Mouse (Mus musculus): ENCODE results near the gene Git2. TPM values are rescaled to one million over a fixed set of nuclear protein-coding genes. Genes with fewer than 3 reads are reported as not detected.

The Git2 gene
- polyA plus RNA-seq, 1 experiment from 2014 or later: 29.9 TPM

DNA sequence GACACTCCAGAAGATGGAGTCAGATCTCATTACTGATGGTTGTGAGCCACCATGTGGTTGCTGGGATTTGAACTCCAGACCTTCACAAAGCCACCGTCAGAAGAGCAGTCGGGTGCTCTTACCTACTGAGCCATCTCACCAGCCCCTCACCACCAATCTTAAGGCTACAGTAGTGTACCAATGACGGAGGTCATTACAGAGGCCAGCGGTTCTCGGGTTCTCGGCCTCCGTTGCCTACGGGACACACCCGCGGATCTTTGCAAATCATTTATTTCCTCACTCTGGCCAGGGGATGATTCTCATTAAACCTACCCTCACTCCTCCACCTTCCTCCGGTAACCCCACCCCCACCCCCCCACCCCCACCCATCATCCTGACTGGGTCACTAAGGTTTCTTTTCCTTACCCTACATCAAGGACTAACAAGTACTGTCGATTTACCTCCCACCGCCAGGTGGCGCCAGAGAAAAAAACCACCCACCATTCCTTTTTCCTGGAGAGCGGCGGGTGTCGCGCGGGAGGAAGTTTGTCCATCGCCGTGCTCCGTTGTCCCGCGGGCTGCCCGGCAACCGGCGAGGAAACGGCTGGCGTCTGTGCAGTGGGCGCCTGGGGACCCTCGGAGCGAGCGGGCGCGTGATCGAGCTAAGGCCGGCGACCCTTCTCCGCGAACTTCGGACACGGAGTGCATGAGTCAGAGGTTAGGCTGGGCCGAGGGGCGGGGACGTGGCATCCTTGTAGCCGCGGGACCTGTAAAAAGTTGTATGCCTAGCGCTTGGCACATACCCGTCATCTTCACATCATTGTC, 67.8 kb downstream of the Git2 start, which contains the start of gene Tchp:
Gene Tchp, plus strand, starts transcription at position 496 of the 804 bp plus-strand sequence.
- peaks cover 2% of the 10 kb centered on the region; the same call in 1 of the 2 replicates for H3K36me3 ChIP-seq (ENCODE audit: control insufficient read depth, insufficient read depth, low read length)
- H3K27me3 ChIP-seq (replicated peaks; ENCODE audit: control insufficient read depth, insufficient read depth, low read length): no peaks in the 10 kb centered on the region
- H3K4me1 ChIP-seq (ENCODE audit: control insufficient read depth, insufficient read depth, low read length): peaks cover 5% of the 10 kb centered on the region; the same call in 1 of the 2 replicates
- no peak within 1 kb of the TSS for H3K27ac ChIP-seq (ENCODE audit: low read length)
- 4% methylated on average over 49 of the region's 49 CpGs for WGBS
- peak within 1 kb of the TSS; percentile 75 for H3K4me3 ChIP-seq (ENCODE audit: low read length)
- H3K9me3 ChIP-seq (ENCODE audit: control insufficient read depth, low read length): no peaks in the 10 kb centered on the region
- H3K9ac ChIP-seq (ENCODE audit: low read depth, low read length): peak within 1 kb of the TSS; percentile 76
- H3K4me2 ChIP-seq (ENCODE audit: low read depth, low read length): peak within 1 kb of the TSS; percentile 66
- ATAC-seq: peak; percentile 77

GRCm38 (mm10) chr5:114702403-114703392, 72.6 kb downstream of the Git2 start:
- H3K4me3 ChIP-seq (ENCODE audit: low read length): no peak overlapping the region
- 51% methylated on average over 14 of the region's 14 CpGs for WGBS
- no peaks in the 10 kb centered on the region for H3K27me3 ChIP-seq (replicated peaks; ENCODE audit: control insufficient read depth, insufficient read depth, low read length)
- H3K27ac ChIP-seq (ENCODE audit: low read length): no peak overlapping the region
- no peaks in the 10 kb centered on the region for H3K9me3 ChIP-seq (ENCODE audit: control insufficient read depth, low read length)
- no peaks in the 10 kb centered on the region for H3K36me3 ChIP-seq (ENCODE audit: control insufficient read depth, insufficient read depth, low read length)
- H3K9ac ChIP-seq (ENCODE audit: low read depth, low read length): no peak overlapping the region
- ATAC-seq: peak; percentile 78
- H3K4me2 ChIP-seq (ENCODE audit: low read depth, low read length): no peak overlapping the region
- no peaks in the 10 kb centered on the region for H3K4me1 ChIP-seq (ENCODE audit: control insufficient read depth, insufficient read depth, low read length)

DNA sequence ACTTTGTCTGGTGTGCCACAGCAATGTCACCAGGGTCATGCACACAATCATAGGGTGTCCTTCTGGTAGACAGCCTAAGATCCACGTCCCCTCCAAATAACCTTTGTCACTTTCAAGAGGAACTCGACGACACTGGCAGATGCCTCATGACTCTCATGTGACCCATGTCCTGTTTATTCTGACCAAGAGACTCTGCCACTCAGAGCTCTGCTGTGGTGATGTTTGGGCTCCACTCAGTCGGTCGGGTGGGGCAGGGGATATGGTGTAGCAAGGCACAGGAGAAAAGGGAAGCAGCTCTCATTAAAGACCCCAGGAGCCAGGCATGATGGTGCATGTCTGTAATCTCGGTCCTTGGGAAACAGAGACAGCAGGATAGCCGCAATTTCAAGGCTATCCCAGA, 76.3 kb downstream of the Git2 start:
- H3K9me3 ChIP-seq (ENCODE audit: control insufficient read depth, low read length): no peaks in the 10 kb centered on the region
- no peak for ATAC-seq
- H3K4me2 ChIP-seq (ENCODE audit: low read depth, low read length): no peak overlapping the region
- 41% methylated on average over 7 of the region's 7 CpGs for WGBS
- no peaks in the 10 kb centered on the region for H3K4me1 ChIP-seq (ENCODE audit: control insufficient read depth, insufficient read depth, low read length)
- H3K9ac ChIP-seq (ENCODE audit: low read depth, low read length): no peak overlapping the region
- H3K27me3 ChIP-seq (replicated peaks; ENCODE audit: control insufficient read depth, insufficient read depth, low read length): no peaks in the 10 kb centered on the region
- H3K36me3 ChIP-seq (ENCODE audit: control insufficient read depth, insufficient read depth, low read length): no peaks in the 10 kb centered on the region
- H3K27ac ChIP-seq (ENCODE audit: low read length): no peak overlapping the region
- H3K4me3 ChIP-seq (ENCODE audit: low read length): no peak overlapping the region

GRCm38 (mm10) chr5:114698044-114698746, 77.1 kb downstream of the Git2 start:
- H3K4me1 ChIP-seq (ENCODE audit: control insufficient read depth, insufficient read depth, low read length): no peaks in the 10 kb centered on the region
- no peak overlapping the region for H3K9ac ChIP-seq (ENCODE audit: low read depth, low read length)

GRCm38 (mm10) chr5:114696939-114697338, 78.4 kb downstream of the Git2 start:
- Histone ChIP-seq H3K4me3 (ENCODE audit: low read length) (no peak overlapping the region), H3K36me3 (ENCODE audit: control insufficient read depth, insufficient read depth, low read length) (no peaks in the 10 kb centered on the region), H3K4me2 (ENCODE audit: low read depth, low read length) (no peak overlapping the region), H3K27me3 (replicated peaks; ENCODE audit: control insufficient read depth, insufficient read depth, low read length) (no peaks in the 10 kb centered on the region), H3K27ac (ENCODE audit: low read length) (no peak overlapping the region), H3K4me1 (ENCODE audit: control insufficient read depth, insufficient read depth, low read length) (no peaks in the 10 kb centered on the region), H3K9ac (ENCODE audit: low read depth, low read length) (no peak overlapping the region), H3K9me3 (ENCODE audit: control insufficient read depth, low read length) (no peaks in the 10 kb centered on the region)
- ATAC-seq: no peak
- 81% methylated on average over 17 of the region's 17 CpGs for WGBS

More at GRCm38 (mm10) chr5:114698044-114698746, 77.1 kb downstream of the Git2 start:
- Histone ChIP-seq H3K27me3 (replicated peaks; ENCODE audit: control insufficient read depth, insufficient read depth, low read length) (no peaks in the 10 kb centered on the region), H3K9me3 (ENCODE audit: control insufficient read depth, low read length) (no peaks in the 10 kb centered on the region), H3K36me3 (ENCODE audit: control insufficient read depth, insufficient read depth, low read length) (no peaks in the 10 kb centered on the region), H3K27ac (ENCODE audit: low read length) (no peak overlapping the region), H3K4me2 (ENCODE audit: low read depth, low read length) (no peak overlapping the region), H3K4me3 (ENCODE audit: low read length) (no peak overlapping the region)
- no peak for ATAC-seq
- WGBS: 89% methylated on average over 19 of the region's 19 CpGs

DNA sequence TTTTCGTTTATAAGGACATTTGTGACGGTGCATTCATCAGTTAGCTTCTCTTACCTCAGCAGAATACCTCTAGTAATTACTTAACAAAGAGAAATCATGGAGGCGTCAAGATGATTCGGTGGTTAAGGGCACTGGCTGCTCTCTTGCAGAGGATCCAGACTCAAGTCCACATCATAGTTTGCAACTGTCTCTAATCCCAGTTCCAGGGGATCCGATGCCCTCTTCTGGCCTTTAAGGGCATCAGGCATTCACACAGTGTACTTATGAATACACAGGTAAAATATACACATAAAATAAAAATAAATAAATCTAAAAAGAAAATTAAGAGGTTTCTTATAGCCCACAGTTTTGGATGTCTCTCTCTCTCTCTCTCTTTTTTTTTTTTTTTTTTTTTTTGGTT, 79.5 kb downstream of the Git2 start:
- no peak overlapping the region for H3K4me2 ChIP-seq (ENCODE audit: low read depth, low read length)
- H3K27me3 ChIP-seq (replicated peaks; ENCODE audit: control insufficient read depth, insufficient read depth, low read length): no peaks in the 10 kb centered on the region
- H3K9ac ChIP-seq (ENCODE audit: low read depth, low read length): no peak overlapping the region
- H3K27ac ChIP-seq (ENCODE audit: low read length): no peak overlapping the region
- no peaks in the 10 kb centered on the region for H3K36me3 ChIP-seq (ENCODE audit: control insufficient read depth, insufficient read depth, low read length)
- H3K4me1 ChIP-seq (ENCODE audit: control insufficient read depth, insufficient read depth, low read length): peaks cover 4% of the 10 kb centered on the region
- H3K9me3 ChIP-seq (ENCODE audit: control insufficient read depth, low read length): no peaks in the 10 kb centered on the region
- no peak overlapping the region for H3K4me3 ChIP-seq (ENCODE audit: low read length)
- WGBS: 67% methylated on average over 5 of the region's 5 CpGs
- no peak for ATAC-seq

DNA sequence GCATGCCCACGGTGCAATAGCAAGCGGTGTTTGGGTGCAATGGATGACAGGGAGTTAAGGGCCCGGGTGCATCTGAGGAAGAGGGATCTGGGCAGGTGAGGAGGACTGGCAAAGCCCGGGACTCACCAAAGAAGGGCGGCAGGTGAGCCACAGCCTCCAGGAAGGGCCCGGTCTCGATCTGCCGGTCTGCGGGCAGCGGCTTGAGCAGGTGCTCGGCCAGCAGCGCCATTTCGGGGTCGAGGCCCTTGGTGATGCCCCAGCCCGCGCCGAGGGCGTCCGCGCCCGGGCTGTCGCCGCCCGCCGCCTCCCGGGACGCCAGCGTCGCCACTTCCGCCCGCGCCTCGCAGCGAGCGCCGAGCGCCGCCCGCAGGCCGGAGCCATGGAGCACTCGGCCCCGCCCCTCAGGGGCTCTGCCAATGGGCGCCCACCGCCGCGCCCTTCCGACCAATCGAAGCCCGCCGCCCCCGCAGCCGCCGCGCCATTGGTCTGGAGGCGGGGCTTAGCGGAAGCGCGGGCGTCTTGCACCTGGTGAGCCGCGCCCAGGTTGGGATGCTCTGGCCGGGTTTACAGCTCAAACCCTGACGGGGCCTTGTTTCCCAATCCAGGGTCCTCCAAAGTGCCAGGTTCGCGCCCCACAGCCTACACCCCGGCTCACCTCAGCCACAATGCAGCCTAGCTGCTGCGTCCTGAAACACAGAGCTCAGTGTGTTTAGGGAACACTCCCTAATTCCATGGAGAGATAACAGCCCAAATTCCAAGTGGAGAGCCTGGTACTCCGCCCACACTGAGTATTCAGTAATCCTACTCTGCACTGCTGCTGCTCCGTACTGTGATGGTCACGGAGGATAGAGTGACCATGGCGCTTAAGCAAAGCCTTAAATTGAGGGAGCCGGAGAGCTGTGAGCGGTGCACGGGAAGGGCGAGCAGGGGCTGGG, 84.4 kb downstream of the Git2 start, which contains the start of gene Gltp:
Gene Gltp, minus strand, starts transcription at position 352 of the 935 bp plus-strand sequence.
- peak; percentile 96 for ATAC-seq
- Histone ChIP-seq H3K4me3 (ENCODE audit: low read length) (peak within 1 kb of the TSS; percentile 80), H3K36me3 (ENCODE audit: control insufficient read depth, insufficient read depth, low read length) (no peaks in the 10 kb centered on the region), H3K27ac (ENCODE audit: low read length) (peak within 1 kb of the TSS; percentile 53), H3K4me2 (ENCODE audit: low read depth, low read length) (peak within 1 kb of the TSS; percentile 95), H3K27me3 (replicated peaks; ENCODE audit: control insufficient read depth, insufficient read depth, low read length) (no peaks in the 10 kb centered on the region), H3K9ac (ENCODE audit: low read depth, low read length) (peak within 1 kb of the TSS; percentile 85), H3K4me1 (ENCODE audit: control insufficient read depth, insufficient read depth, low read length) (peaks cover 22% of the 10 kb centered on the region), H3K9me3 (ENCODE audit: control insufficient read depth, low read length) (no peaks in the 10 kb centered on the region)
- WGBS: 6% methylated on average over 56 of the region's 75 CpGs

DNA sequence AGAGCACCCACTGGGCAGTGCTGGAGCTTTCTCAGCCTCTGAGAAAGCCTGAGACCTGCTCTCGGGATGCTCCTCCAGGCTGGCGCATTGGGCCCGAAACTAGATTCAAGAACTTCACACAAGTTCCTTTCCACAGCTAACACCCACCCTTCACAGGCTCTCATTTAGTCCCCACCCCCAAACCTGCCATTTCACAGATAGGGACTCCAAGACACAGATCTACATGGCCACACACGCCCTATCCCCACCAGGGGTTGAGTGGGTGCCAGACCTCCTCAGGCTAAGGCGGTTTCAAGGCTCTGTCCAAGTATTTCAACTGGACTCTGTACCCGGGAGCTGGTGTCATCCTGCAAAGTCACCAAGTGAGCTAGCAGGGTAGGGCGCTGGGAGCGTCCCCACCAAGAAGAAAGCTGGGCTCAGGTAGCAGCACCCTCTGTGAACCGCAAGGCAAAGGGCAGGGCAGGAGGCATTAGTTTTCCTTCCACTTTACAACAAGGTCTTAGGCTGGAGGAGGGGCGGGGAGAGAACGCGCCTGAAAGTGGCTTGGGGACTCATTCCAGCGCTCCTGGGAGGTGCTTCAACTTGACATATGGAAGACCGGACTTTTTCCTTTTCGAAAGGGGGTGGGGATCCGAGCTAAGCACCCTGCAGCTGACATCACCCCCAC, 85.5 kb downstream of the Git2 start:
- Histone ChIP-seq H3K4me2 (ENCODE audit: low read depth, low read length) (peak overlapping the region; percentile 95), H3K4me3 (ENCODE audit: low read length) (peak overlapping the region; percentile 80), H3K36me3 (ENCODE audit: control insufficient read depth, insufficient read depth, low read length) (no peaks in the 10 kb centered on the region), H3K4me1 (ENCODE audit: control insufficient read depth, insufficient read depth, low read length) (peaks cover 22% of the 10 kb centered on the region), H3K9ac (ENCODE audit: low read depth, low read length) (peak overlapping the region; percentile 85), H3K9me3 (ENCODE audit: control insufficient read depth, low read length) (no peaks in the 10 kb centered on the region), H3K27me3 (replicated peaks; ENCODE audit: control insufficient read depth, insufficient read depth, low read length) (no peaks in the 10 kb centered on the region), H3K27ac (ENCODE audit: low read length) (peak overlapping the region; percentile 53)
- ATAC-seq: peak; percentile 73
- 14% methylated on average over 16 of the region's 16 CpGs for WGBS

Measured in intestine, embryonic 16.5 days (tissue).